Mouse (Mus musculus): ENCODE data around the gene Oit1. TPM values are rescaled to one million over a fixed set of nuclear protein-coding genes. Genes with fewer than 3 reads are reported as not detected.

Oit1 gene
- polyA plus RNA-seq, 1 experiment from 2014 or later: 4.4 TPM

GRCm38 (mm10) chr14:8316366-8317193 lies 62.0 kb downstream of the Oit1 start:
- H3K27ac ChIP-seq (replicated peaks): no peak overlapping the region
- H3K4me3 ChIP-seq (replicated peaks): peak overlapping the region; percentile 26
- H3K9me3 ChIP-seq (replicated peaks): no peaks in the 10 kb centered on the region
- H3K36me3 ChIP-seq: no peaks in the 10 kb centered on the region
- ATAC-seq (ENCODE audit: insufficient number of reproducible peaks, low FRiP score, low TSS enrichment, low read depth): peak; percentile 55; the same call in 1 of the 2 replicates
- H3K27me3 ChIP-seq: peaks cover 39% of the 10 kb centered on the region
- H3K9ac ChIP-seq: no peak overlapping the region
- H3K4me2 ChIP-seq (replicated peaks): peak overlapping the region; percentile 48
- peaks cover 14% of the 10 kb centered on the region for H3K4me1 ChIP-seq
- WGBS: 1% methylated on average over 23 of the region's 23 CpGs

- 86% methylated on average over 6 of the region's 6 CpGs for WGBS
- no peak overlapping the region for H3K9ac ChIP-seq
- no peaks in the 10 kb centered on the region for H3K9me3 ChIP-seq (replicated peaks)
- no peak for ATAC-seq (ENCODE audit: insufficient number of reproducible peaks, low FRiP score, low TSS enrichment, low read depth)
- H3K36me3 ChIP-seq: no peaks in the 10 kb centered on the region
- H3K4me2 ChIP-seq (replicated peaks): no peak overlapping the region
- no peak overlapping the region for H3K4me3 ChIP-seq (replicated peaks)
- peaks cover 39% of the 10 kb centered on the region for H3K27me3 ChIP-seq
- peaks cover 14% of the 10 kb centered on the region for H3K4me1 ChIP-seq
- no peak overlapping the region for H3K27ac ChIP-seq (replicated peaks)
Measured at GRCm38 (mm10) chr14:8315169-8315568, 63.4 kb downstream of the Oit1 start.

GRCm38 (mm10) chr14:8314536-8314935 lies 64.0 kb downstream of the Oit1 start:
- H3K9me3 ChIP-seq (replicated peaks): no peaks in the 10 kb centered on the region
- H3K27ac ChIP-seq (replicated peaks): no peak overlapping the region
- H3K4me1 ChIP-seq: peaks cover 14% of the 10 kb centered on the region
- ATAC-seq (ENCODE audit: insufficient number of reproducible peaks, low FRiP score, low TSS enrichment, low read depth): no peak
- 25% methylated on average over 3 of the region's 3 CpGs for WGBS
- no peak overlapping the region for H3K4me2 ChIP-seq (replicated peaks)
- peaks cover 39% of the 10 kb centered on the region for H3K27me3 ChIP-seq
- H3K9ac ChIP-seq: no peak overlapping the region
- H3K4me3 ChIP-seq (replicated peaks): no peak overlapping the region
- no peaks in the 10 kb centered on the region for H3K36me3 ChIP-seq

- ATAC-seq (ENCODE audit: insufficient number of reproducible peaks, low FRiP score, low TSS enrichment, low read depth): no peak
- Histone ChIP-seq H3K9ac (no peak overlapping the region), H3K9me3 (replicated peaks) (no peaks in the 10 kb centered on the region), H3K4me2 (replicated peaks) (no peak overlapping the region), H3K4me1 (peaks cover 14% of the 10 kb centered on the region), H3K27ac (replicated peaks) (no peak overlapping the region), H3K27me3 (peaks cover 39% of the 10 kb centered on the region), H3K4me3 (replicated peaks) (no peak overlapping the region), H3K36me3 (no peaks in the 10 kb centered on the region)
- WGBS: 31% methylated on average over 7 of the region's 7 CpGs
Measured at GRCm38 (mm10) chr14:8313877-8314276, 64.7 kb downstream of the Oit1 start.

- WGBS: 24% methylated on average over 9 of the region's 9 CpGs
- no peaks in the 10 kb centered on the region; the same call in 1 of the 2 replicates for H3K4me1 ChIP-seq
- no peaks in the 10 kb centered on the region for H3K36me3 ChIP-seq
- H3K9ac ChIP-seq: no peak overlapping the region
- H3K4me2 ChIP-seq (replicated peaks): no peak overlapping the region
- H3K27ac ChIP-seq (replicated peaks): no peak overlapping the region
- no peak overlapping the region for H3K4me3 ChIP-seq (replicated peaks)
- H3K27me3 ChIP-seq: peaks cover 1% of the 10 kb centered on the region; the same call in 1 of the 2 replicates
- H3K9me3 ChIP-seq (replicated peaks): no peaks in the 10 kb centered on the region
- no peak for ATAC-seq (ENCODE audit: insufficient number of reproducible peaks, low FRiP score, low TSS enrichment, low read depth)
Measured at GRCm38 (mm10) chr14:8309621-8310141, 68.9 kb downstream of the Oit1 start.

GRCm38 (mm10) chr14:8308650-8309049 lies 69.9 kb downstream of the Oit1 start:
- H3K4me2 ChIP-seq (replicated peaks): no peak overlapping the region
- H3K4me1 ChIP-seq: no peaks in the 10 kb centered on the region; the same call in 1 of the 2 replicates
- no peaks in the 10 kb centered on the region for H3K9me3 ChIP-seq (replicated peaks)
- no peak overlapping the region for H3K4me3 ChIP-seq (replicated peaks)
- H3K9ac ChIP-seq: no peak overlapping the region
- no peaks in the 10 kb centered on the region for H3K36me3 ChIP-seq
- H3K27ac ChIP-seq (replicated peaks): no peak overlapping the region
- no peaks in the 10 kb centered on the region for H3K27me3 ChIP-seq
- no peak for ATAC-seq (ENCODE audit: insufficient number of reproducible peaks, low FRiP score, low TSS enrichment, low read depth)
- WGBS: 80% methylated on average over 3 of the region's 3 CpGs

GRCm38 (mm10) chr14:8306884-8307283 lies 71.7 kb downstream of the Oit1 start:
- Histone ChIP-seq H3K9ac (no peak overlapping the region), H3K36me3 (no peaks in the 10 kb centered on the region), H3K4me1 (no peaks in the 10 kb centered on the region; the same call in 1 of the 2 replicates), H3K27ac (replicated peaks) (no peak overlapping the region), H3K4me2 (replicated peaks) (no peak overlapping the region), H3K9me3 (replicated peaks) (no peaks in the 10 kb centered on the region), H3K4me3 (replicated peaks) (no peak overlapping the region), H3K27me3 (no peaks in the 10 kb centered on the region)
- WGBS: 57% methylated on average over 6 of the region's 6 CpGs
- no peak for ATAC-seq (ENCODE audit: insufficient number of reproducible peaks, low FRiP score, low TSS enrichment, low read depth)

GRCm38 (mm10) chr14:8305014-8305413 lies 73.5 kb downstream of the Oit1 start:
- Histone ChIP-seq H3K4me2 (replicated peaks) (no peak overlapping the region), H3K9ac (no peak overlapping the region), H3K27ac (replicated peaks) (no peak overlapping the region), H3K27me3 (no peaks in the 10 kb centered on the region), H3K9me3 (replicated peaks) (no peaks in the 10 kb centered on the region), H3K4me3 (replicated peaks) (no peak overlapping the region), H3K4me1 (no peaks in the 10 kb centered on the region; the same call in 1 of the 2 replicates), H3K36me3 (no peaks in the 10 kb centered on the region)
- no peak for ATAC-seq (ENCODE audit: insufficient number of reproducible peaks, low FRiP score, low TSS enrichment, low read depth)
- WGBS: 52% methylated on average over 3 of the region's 3 CpGs

GRCm38 (mm10) chr14:8304082-8304481 lies 74.5 kb downstream of the Oit1 start:
- no peaks in the 10 kb centered on the region for H3K9me3 ChIP-seq (replicated peaks)
- H3K36me3 ChIP-seq: no peaks in the 10 kb centered on the region
- no peak overlapping the region for H3K27ac ChIP-seq (replicated peaks)
- no peaks in the 10 kb centered on the region for H3K27me3 ChIP-seq
- H3K4me3 ChIP-seq (replicated peaks): no peak overlapping the region
- no peak for ATAC-seq (ENCODE audit: insufficient number of reproducible peaks, low FRiP score, low TSS enrichment, low read depth)
- no peak overlapping the region for H3K4me2 ChIP-seq (replicated peaks)
- H3K4me1 ChIP-seq: no peaks in the 10 kb centered on the region
- no peak overlapping the region for H3K9ac ChIP-seq

- no peak overlapping the region for H3K9ac ChIP-seq
- ATAC-seq (ENCODE audit: insufficient number of reproducible peaks, low FRiP score, low TSS enrichment, low read depth): no peak
- no peaks in the 10 kb centered on the region for H3K9me3 ChIP-seq (replicated peaks)
- H3K4me2 ChIP-seq (replicated peaks): no peak overlapping the region
- no peak overlapping the region for H3K27ac ChIP-seq (replicated peaks)
- H3K36me3 ChIP-seq: no peaks in the 10 kb centered on the region
- H3K4me3 ChIP-seq (replicated peaks): no peak overlapping the region
- no peaks in the 10 kb centered on the region; the same call in 1 of the 2 replicates for H3K27me3 ChIP-seq
- 18% methylated on average over 10 of the region's 10 CpGs for WGBS
- 0 out of 2 replicates have a peak, but pooled peaks cover 5% of the 10 kb centered on the region for H3K4me1 ChIP-seq
Measured at GRCm38 (mm10) chr14:8302687-8303086, 75.9 kb downstream of the Oit1 start.

- H3K9me3 ChIP-seq (replicated peaks): no peaks in the 10 kb centered on the region
- no peak for ATAC-seq (ENCODE audit: insufficient number of reproducible peaks, low FRiP score, low TSS enrichment, low read depth)
- H3K9ac ChIP-seq: no peak overlapping the region
- H3K4me2 ChIP-seq (replicated peaks): no peak overlapping the region
- no peak overlapping the region for H3K27ac ChIP-seq (replicated peaks)
- 0 out of 2 replicates have a peak, but pooled peaks cover 7% of the 10 kb centered on the region for H3K4me1 ChIP-seq
- no peaks in the 10 kb centered on the region; the same call in 1 of the 2 replicates for H3K27me3 ChIP-seq
- no peak overlapping the region for H3K4me3 ChIP-seq (replicated peaks)
- H3K36me3 ChIP-seq: no peaks in the 10 kb centered on the region
- WGBS: 22% methylated on average over 8 of the region's 8 CpGs
Measured at GRCm38 (mm10) chr14:8300281-8300680, 78.3 kb downstream of the Oit1 start.
